Mouse (Mus musculus) liver, embryonic 14.5 days (tissue): Measurements from ENCODE around the gene Clint1.

Experiments used
- CTCF ChIP-seq: IDR thresholded peaks from 2 replicates; pipeline ENCODE4 v1.5.1; 2016; ENCODE audit warnings: antibody characterized with exemption, low read depth, control low read depth
- EP300 ChIP-seq: IDR thresholded peaks from 2 replicates; pipeline ENCODE4 v1.6.1; 2016; ENCODE audit warnings: antibody characterized with exemption, low read depth

GRCm38 (mm10) chr11:45916196-45916595 lies 64.3 kb downstream of the Clint1 start:
- no peak for TF ChIP-seq CTCF
- TF ChIP-seq EP300, result no peak
